Mouse (Mus musculus) heart, embryonic 14.5 days (tissue): ENCODE data around the gene Rgs3. TPM values are rescaled to one million over a fixed set of nuclear protein-coding genes. Genes with fewer than 3 reads are reported as not detected.
A peak's percentile ranks its signal among the peaks of the same experiment; 100 is the strongest.

Experiments
- ATAC-seq: fragments of 200-750 bp; cut with Nextera tagmentation; 2 replicates; pipeline ENCODE4 v1.8.0; 2017; ENCODE audit warnings: low read depth, moderate TSS enrichment; ENCODE audit not compliant: insufficient number of reproducible peaks, insufficient read depth, low FRiP score
- H3K27ac ChIP-seq, 2 experiments: fragments of 200-500 bp in 1 of 2; fragments of 300-500 bp in 1 of 2; sonication (generic) in 1 of 2; replicated peaks in 1 of 2; 2 replicates each; pipeline ENCODE4 v1.5.1; 2012 to 2014; ENCODE audit warnings: low read depth in 2 of 2, low read length in 2 of 2, control low read depth in 1 of 2, mild to moderate bottlenecking in 1 of 2, mixed read lengths in 1 of 2; ENCODE audit not compliant: control insufficient read depth in 1 of 2, insufficient read depth in 1 of 2
- H3K27me3 ChIP-seq: fragments of 300-500 bp; sonication (generic); 2 replicates; pipeline ENCODE4 v1.6.1; 2014; ENCODE audit warnings: mild to moderate bottlenecking, low read length, control low read depth; ENCODE audit not compliant: control insufficient read depth, insufficient read depth
- H3K36me3 ChIP-seq: fragments of 300-500 bp; sonication (generic); 2 replicates; pipeline ENCODE4 v1.6.1; 2014; ENCODE audit warnings: mild to moderate bottlenecking, control low read depth, low read length, mixed read lengths; ENCODE audit not compliant: control insufficient read depth, insufficient read depth
- H3K4me1 ChIP-seq, 2 experiments: fragments of 200-500 bp in 1 of 2; fragments of 300-500 bp in 1 of 2; sonication (generic) in 1 of 2; 2 replicates each; pipeline ENCODE4 v1.6.1; 2012 to 2014; ENCODE audit warnings: low read length in 2 of 2, control low read depth in 1 of 2, mixed read lengths in 1 of 2; ENCODE audit not compliant: control insufficient read depth in 2 of 2, insufficient read depth in 2 of 2
- H3K4me2 ChIP-seq: fragments of 300-500 bp; sonication (generic); 2 replicates; pipeline ENCODE4 v1.6.1; 2014; ENCODE audit warnings: mild to moderate bottlenecking, low read length
- H3K4me3 ChIP-seq, 2 experiments: fragments of 200-500 bp in 1 of 2; fragments of 300-500 bp in 1 of 2; sonication (generic) in 1 of 2; 2 replicates each; pipeline ENCODE4 v1.5.1; 2012 to 2014; ENCODE audit warnings: low read length in 2 of 2, mild to moderate bottlenecking in 2 of 2, control low read depth in 1 of 2, low read depth in 1 of 2, moderate library complexity in 1 of 2; ENCODE audit not compliant: control insufficient read depth in 1 of 2, insufficient read depth in 1 of 2
- H3K9ac ChIP-seq: fragments of 300-500 bp; sonication (generic); 2 replicates; pipeline ENCODE4 v1.6.1; 2014; ENCODE audit warnings: mild to moderate bottlenecking, low read length
- H3K9me3 ChIP-seq: fragments of 300-500 bp; sonication (generic); 2 replicates; pipeline ENCODE4 v1.6.1; 2016; ENCODE audit warnings: low read length, control low read depth; ENCODE audit not compliant: control insufficient read depth
- WGBS: fragments of 180-500 bp; shearing (Covaris S2); extraction: QIAGEN DNeasy Blood & Tissue Kit; methylation state at CpG from one replicate; pipeline ENCODE4 v1.1.7; 2014; 5-methylcytosine and 5-hydroxymethylcytosine counted together
- polyA plus RNA-seq: library from polyadenylated mRNA; unstranded; fragments of >200 nt; fragmentation: Nextera tagmentation; extraction: Ambion mirVana; gene quantifications from 2 replicates; pipeline ENCODE4 v1.2.1, GENCODE M21; 2014

Gene Rgs3
- polyA plus RNA-seq, 1 experiment from 2014 or later: 70.4 TPM

DNA sequence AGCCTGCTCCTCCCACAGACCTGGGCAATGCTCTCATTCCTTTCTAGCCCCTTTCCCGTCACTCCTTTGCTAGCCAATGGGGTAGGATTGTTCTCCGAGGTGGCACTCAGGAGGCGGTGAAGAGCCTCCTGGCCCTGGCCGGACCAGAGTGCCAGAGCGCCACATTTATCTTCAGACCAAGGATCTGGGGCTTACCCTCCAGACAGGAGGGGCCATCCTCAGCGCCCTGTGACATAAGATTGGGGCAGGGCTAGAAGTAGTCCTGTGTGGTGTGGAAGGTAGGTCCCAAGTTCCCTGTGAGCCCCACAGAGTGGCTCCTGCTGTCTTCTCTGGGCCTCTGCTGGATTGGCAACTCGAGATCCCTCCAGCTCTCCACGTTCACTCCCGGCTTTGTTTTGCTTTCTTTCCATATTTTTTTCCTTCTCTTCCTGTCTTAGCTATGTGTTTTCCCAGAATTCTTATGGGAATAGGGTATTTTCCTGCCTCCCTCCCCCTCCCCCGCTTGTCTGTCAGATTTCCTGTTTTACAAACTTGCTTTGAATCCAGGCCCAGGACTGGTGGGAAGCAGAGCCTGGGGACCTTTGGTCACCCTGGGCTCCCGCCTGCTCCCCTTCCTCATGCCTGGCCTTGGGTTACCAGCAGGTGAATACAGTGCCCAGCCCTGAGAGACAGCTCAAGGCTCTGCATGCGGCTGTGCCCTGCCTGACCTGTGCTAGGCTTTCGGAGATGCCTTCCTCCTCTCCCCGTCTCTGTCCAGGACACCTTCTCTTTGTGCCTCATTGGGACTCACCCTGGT, 62.4 kb downstream of the Rgs3 start:
- Histone ChIP-seq H3K9ac (peak overlapping the region; percentile 69), H3K4me1 (peaks cover 45 to 46% of the 10 kb centered on the region in 2 experiments), H3K4me2 (peak overlapping the region; percentile 56), H3K27me3 (peaks cover 15% of the 10 kb centered on the region), H3K36me3 (peaks cover 8% of the 10 kb centered on the region), H3K4me3 (peak overlapping the region; percentile 38 to 39), H3K9me3 (no peaks in the 10 kb centered on the region), H3K27ac (peak overlapping the region; percentile 84 to 87)
- ATAC-seq: peak; percentile 4; the same call in 1 of the 2 replicates
- 49% methylated on average over 14 of the region's 14 CpGs for WGBS

- Histone ChIP-seq H3K27me3 (peaks cover 18% of the 10 kb centered on the region), H3K9ac (peak overlapping the region; percentile 54), H3K36me3 (peaks cover 8% of the 10 kb centered on the region), H3K4me1 (peaks cover 40 to 41% of the 10 kb centered on the region in 2 experiments), H3K9me3 (no peaks in the 10 kb centered on the region), H3K27ac (peak overlapping the region; percentile 49 to 84; a peak in 3 of 4 replicates), H3K4me2 (peak overlapping the region; percentile 56), H3K4me3 (peak overlapping the region in 1 of 2 experiments; percentile 25; a peak in 1 of 4 replicates)
- no peak for ATAC-seq
- 69% methylated on average over 13 of the region's 13 CpGs for WGBS
Observed at GRCm38 (mm10) chr4:62623251-62624015, 63.8 kb downstream of the Rgs3 start.

GRCm38 (mm10) chr4:62624679-62625450, 65.2 kb downstream of the Rgs3 start:
- peaks cover 19% of the 10 kb centered on the region for H3K27me3 ChIP-seq
- H3K36me3 ChIP-seq: peaks cover 8% of the 10 kb centered on the region
- peak overlapping the region; percentile 41 to 84 for H3K27ac ChIP-seq
- peak overlapping the region; percentile 50 for H3K9ac ChIP-seq
- H3K9me3 ChIP-seq: no peaks in the 10 kb centered on the region
- no peak for ATAC-seq
- peak overlapping the region; percentile 56; the same call in 1 of the 2 replicates for H3K4me2 ChIP-seq
- 56% methylated on average over 15 of the region's 15 CpGs for WGBS
- H3K4me1 ChIP-seq: peaks cover 36 to 40% of the 10 kb centered on the region in 2 experiments
- H3K4me3 ChIP-seq: no peak overlapping the region

DNA sequence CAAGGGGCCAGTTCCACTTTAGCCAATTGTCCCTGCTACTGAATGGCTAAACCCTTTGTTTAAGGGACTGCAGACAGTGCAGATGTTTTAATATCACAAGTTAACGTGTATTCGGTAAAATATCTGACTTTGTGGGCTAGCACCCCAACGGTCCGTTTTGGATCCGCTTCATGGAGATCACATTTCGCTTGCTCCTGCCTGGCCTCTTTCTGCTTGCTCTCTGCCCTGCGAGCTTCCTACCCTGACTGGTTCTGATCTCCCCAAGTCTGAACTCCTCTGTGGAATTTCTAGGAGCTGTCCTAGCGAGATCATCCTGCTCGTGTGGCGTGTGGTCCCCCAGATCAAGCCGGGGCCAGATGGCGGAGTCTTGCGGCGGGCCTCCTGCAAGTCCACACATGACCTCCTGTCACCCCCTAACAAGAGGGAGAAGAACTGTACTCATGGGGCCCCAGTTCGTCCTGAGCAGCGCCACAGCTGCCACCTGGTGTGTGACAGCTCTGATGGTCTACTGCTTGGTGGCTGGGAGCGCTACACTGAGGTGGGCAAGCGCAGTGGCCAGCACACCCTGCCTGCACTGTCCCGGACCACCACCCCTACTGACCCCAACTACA, 65.9 kb downstream of the Rgs3 start:
- Histone ChIP-seq H3K4me3 (no peak overlapping the region), H3K27me3 (peaks cover 16% of the 10 kb centered on the region), H3K9ac (peak overlapping the region; percentile 28), H3K36me3 (peaks cover 8% of the 10 kb centered on the region), H3K4me1 (peaks cover 41 to 47% of the 10 kb centered on the region in 2 experiments), H3K4me2 (no peak overlapping the region), H3K27ac (peak overlapping the region; percentile 41 to 84; a peak in 3 of 4 replicates), H3K9me3 (no peaks in the 10 kb centered on the region)
- no peak for ATAC-seq
- 80% methylated on average over 19 of the region's 19 CpGs for WGBS

DNA sequence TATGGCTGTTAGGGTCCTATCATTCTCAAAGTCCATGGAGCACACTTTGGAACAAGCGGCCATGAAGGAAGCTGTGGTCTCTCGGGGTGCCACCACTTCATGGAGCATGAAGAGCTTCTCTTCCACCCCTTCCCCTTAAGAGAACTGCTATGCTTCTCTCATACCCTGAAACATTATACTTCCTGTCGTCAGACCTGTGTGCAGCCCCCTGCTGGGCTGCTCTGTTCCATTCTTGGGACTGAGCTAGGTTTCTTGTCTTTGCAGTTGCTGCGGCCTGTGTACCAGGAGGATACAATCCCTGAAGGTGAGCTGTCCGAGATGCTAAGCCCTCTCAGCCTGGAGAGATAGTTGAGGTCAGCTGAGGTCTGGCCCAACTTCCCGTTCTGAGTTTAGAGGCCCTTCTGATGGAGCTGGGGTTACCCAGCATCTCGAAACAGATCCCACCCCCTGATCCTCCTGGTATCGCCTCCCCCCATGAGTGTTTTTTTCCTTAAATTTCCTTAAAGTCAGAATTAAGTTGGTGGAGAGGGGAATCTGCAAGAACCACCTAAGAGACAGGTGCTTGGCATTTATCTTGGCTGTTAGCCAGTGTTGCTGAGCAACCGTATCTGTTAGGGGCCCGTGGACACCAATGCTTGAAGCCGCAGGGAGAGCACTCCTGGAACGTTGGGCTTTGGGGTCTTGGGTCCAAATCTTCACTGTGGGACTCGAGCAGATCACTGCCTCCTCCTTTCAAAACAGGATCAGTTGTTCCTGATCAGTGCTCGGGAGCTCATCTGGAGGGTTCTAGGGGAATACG, 66.8 kb downstream of the Rgs3 start:
- no peak for ATAC-seq
- Histone ChIP-seq H3K27me3 (peaks cover 19% of the 10 kb centered on the region), H3K27ac (peak overlapping the region in 1 of 2 experiments; percentile 84; a peak in 1 of 4 replicates), H3K4me2 (no peak overlapping the region), H3K4me1 (peaks cover 41 to 52% of the 10 kb centered on the region in 2 experiments), H3K9me3 (no peaks in the 10 kb centered on the region), H3K4me3 (no peak overlapping the region), H3K36me3 (peaks cover 14% of the 10 kb centered on the region), H3K9ac (0 out of 2 replicates have a peak overlapping the region, but pooled peaks have one; percentile 12)
- 40% methylated on average over 15 of the region's 15 CpGs for WGBS

- no peak overlapping the region for H3K9ac ChIP-seq
- no peak for ATAC-seq
Observed at GRCm38 (mm10) chr4:62627331-62627730, 67.7 kb downstream of the Rgs3 start.

More at GRCm38 (mm10) chr4:62627331-62627730, 67.7 kb downstream of the Rgs3 start:
- H3K27ac ChIP-seq: 0 out of 4 replicates have a peak overlapping the region, but pooled peaks of 1 of the 2 experiments have one; percentile 11
- peaks cover 41 to 51% of the 10 kb centered on the region in 2 experiments for H3K4me1 ChIP-seq
- peaks cover 14% of the 10 kb centered on the region for H3K36me3 ChIP-seq
- H3K4me3 ChIP-seq: no peak overlapping the region
- 74% methylated on average over 4 of the region's 4 CpGs for WGBS
- no peak overlapping the region for H3K4me2 ChIP-seq
- no peaks in the 10 kb centered on the region for H3K9me3 ChIP-seq
- H3K27me3 ChIP-seq: peaks cover 17% of the 10 kb centered on the region
